ENCODE assay signal across 8 mouse cellular contexts in the genomic region with DNA sequence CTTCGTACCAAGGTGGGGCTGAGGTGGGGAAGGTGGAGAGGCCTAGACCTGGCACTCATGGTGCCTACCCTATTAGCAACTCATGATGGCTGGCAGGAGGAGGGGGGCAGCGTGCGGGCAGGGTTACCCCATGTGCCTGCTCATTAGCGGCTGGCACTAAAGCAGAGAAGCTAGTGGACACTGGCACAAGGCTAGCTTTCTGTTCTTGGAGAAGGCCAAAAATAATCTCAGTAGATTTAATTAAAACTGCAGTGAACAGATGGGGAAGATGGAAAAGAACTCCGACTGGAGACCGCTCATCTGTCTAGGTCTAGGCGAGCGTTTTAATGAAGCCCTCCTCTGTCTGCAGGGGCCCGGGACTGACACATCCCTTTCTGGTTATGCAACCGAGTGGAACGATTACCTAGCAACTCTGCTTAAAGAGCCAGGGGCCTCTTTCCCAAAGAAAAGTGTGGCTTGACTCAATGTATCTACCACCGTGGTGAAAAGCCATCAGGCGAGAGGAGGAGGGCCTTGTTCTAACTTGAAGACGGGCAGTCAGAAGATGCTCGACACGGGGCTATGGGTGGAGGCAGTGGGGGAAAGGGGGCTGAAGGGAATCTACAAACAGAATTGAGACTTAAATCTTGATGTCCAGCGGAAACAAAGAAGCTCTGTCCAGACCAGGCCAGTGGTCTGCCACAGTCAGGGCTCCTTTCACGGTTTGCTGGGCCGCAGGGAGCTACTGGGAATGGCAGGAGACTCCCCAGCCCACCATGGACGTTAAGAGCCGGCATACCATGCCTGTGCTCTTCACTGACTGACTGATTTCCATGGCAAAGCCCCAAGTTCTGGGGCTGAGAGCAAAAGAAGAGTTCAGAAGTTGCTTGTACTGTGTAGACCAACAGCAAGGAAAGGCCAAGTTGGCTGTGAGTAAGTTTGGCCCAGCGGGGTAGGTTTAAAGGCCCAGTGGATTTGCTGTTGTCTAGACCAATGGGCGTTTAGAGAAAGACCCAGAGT.
A peak's percentile ranks its signal among the peaks of the same experiment; 100 is the strongest.
DNase-seq lines count a peak whose midpoint lies in the region; ATAC-seq and TF ChIP-seq lines count a peak whose summit lies in the region.

No protein-coding gene starts in this region.

- H3K36me3 ChIP-seq in heart, embryonic 11.5 days (ENCODE audit: control insufficient read depth, insufficient read depth, low read length): no peaks in the 10 kb centered on the region
- no peaks in the 10 kb centered on the region for H3K36me3 ChIP-seq in limb, embryonic 14.5 days (ENCODE audit: control insufficient read depth, insufficient read depth, low read length)

- no peak overlapping the region for H3K4me3 ChIP-seq in heart, embryonic 11.5 days (ENCODE audit: low read depth, low read length)
- no peak overlapping the region for H3K4me3 ChIP-seq in limb, embryonic 14.5 days (replicated peaks; ENCODE audit: low read length)

- no peak for TF ChIP-seq POLR2A in limb, embryonic 14.5 days (IDR thresholded peaks at IDR 0.05; ENCODE audit: borderline replicate concordance, extremely low read depth, insufficient read depth, insufficient read length)

- no peaks in the 10 kb centered on the region for H3K27me3 ChIP-seq in heart, embryonic 11.5 days (ENCODE audit: control insufficient read depth, insufficient read depth, low read length)
- no peaks in the 10 kb centered on the region for H3K27me3 ChIP-seq in limb, embryonic 14.5 days (ENCODE audit: control insufficient read depth, insufficient read depth, low read length)

- peak; percentile 26; the same call in 1 of the 2 replicates for ATAC-seq in heart, embryonic 11.5 days (replicated peaks; ENCODE audit: insufficient number of reproducible peaks, low FRiP score, low TSS enrichment)
- ATAC-seq in limb, embryonic 14.5 days (ENCODE audit: low FRiP score, low read depth): no peak; the same call in 1 of the 2 replicates

- no peak overlapping the region for H3K9ac ChIP-seq in heart, embryonic 11.5 days (ENCODE audit: low read depth, low read length)
- no peak overlapping the region for H3K9ac ChIP-seq in limb, embryonic 14.5 days (ENCODE audit: low read depth, low read length, severe bottlenecking)

- WGBS in heart, embryonic 11.5 days (ENCODE audit: insufficient replicate concordance): 72% methylated on average over 23 of the region's 23 CpGs
- 64% methylated on average over 23 of the region's 23 CpGs for WGBS in limb, embryonic 14.5 days

- 0 out of 2 replicates have a peak overlapping the region, but pooled peaks have one; percentile 47 for H3K27ac ChIP-seq in heart, embryonic 11.5 days (ENCODE audit: low read depth, low read length)
- no peak overlapping the region; the same call in 1 of the 2 replicates for H3K27ac ChIP-seq in limb, embryonic 14.5 days (replicated peaks; ENCODE audit: low read depth, low read length)

- peak; percentile 53 for DNase-seq in MN1 (ENCODE audit: low spot score)
- peak; percentile 84 for DNase-seq in embryo, embryonic 10.5 days (ENCODE audit: low spot score)
- DNase-seq in kidney, postnatal 14 days: peak; percentile 48
- peak; percentile 40 for DNase-seq in limb, embryonic 14.5 days (ENCODE audit: low spot score)
- DNase-seq in right cerebral cortex, postnatal 4 days: peak; percentile 26
- no peak for DNase-seq in ovary, postnatal 14 days (ENCODE audit: low spot score)
- DNase-seq in lung, postnatal 10 days: no peak

- H3K9me3 ChIP-seq in heart, embryonic 11.5 days (replicated peaks; ENCODE audit: control insufficient read depth, low read length): no peaks in the 10 kb centered on the region
- no peaks in the 10 kb centered on the region for H3K9me3 ChIP-seq in limb, embryonic 14.5 days (ENCODE audit: control insufficient read depth, low read length)

- no peak overlapping the region for H3K4me2 ChIP-seq in heart, embryonic 11.5 days
- no peak overlapping the region for H3K4me2 ChIP-seq in limb, embryonic 14.5 days (replicated peaks; ENCODE audit: low read depth, low read length, severe bottlenecking)

- peaks cover 19% of the 10 kb centered on the region for H3K4me1 ChIP-seq in heart, embryonic 11.5 days (ENCODE audit: control insufficient read depth, insufficient read depth, low read length)
- H3K4me1 ChIP-seq in limb, embryonic 14.5 days (ENCODE audit: control insufficient read depth, insufficient read depth, low read length): peaks cover 32% of the 10 kb centered on the region

Comparison
In these comparisons a context has a peak if more than half of its experiments do, and no peak if none do; other contexts are left out.
1. DNase-seq: peak in MN1 (single experiment), embryo, embryonic 10.5 days (single experiment), kidney, postnatal 14 days (single experiment), limb, embryonic 14.5 days (single experiment) and right cerebral cortex, postnatal 4 days (single experiment); none in ovary, postnatal 14 days (single experiment) and lung, postnatal 10 days (single experiment).